Mouse (Mus musculus) layer of hippocampus, adult 8-10 months (tissue): ENCODE results near the gene Tex13c3. TPM values are rescaled to one million over a fixed set of nuclear protein-coding genes. Genes with fewer than 3 reads are reported as not detected.
"Not testable (repeated sequence)": the region's sequence is repeated elsewhere in the genome, so short reads cannot be mapped to it uniquely, and the experiment has no call there.

ENCODE experiments used
- DNase-seq, 2 experiments: peaks; one replicate each; pipeline ENCODE4 v3.0.0; 2022; ENCODE audit warnings: low spot score in 2 of 2
- total RNA-seq, 4 experiments: library from RNA; stranded (reverse); gene quantifications; 2 replicates each; pipeline ENCODE4 v1.2.4; 2022

The Tex13c3 gene
- total RNA-seq, result not detected

DNA sequence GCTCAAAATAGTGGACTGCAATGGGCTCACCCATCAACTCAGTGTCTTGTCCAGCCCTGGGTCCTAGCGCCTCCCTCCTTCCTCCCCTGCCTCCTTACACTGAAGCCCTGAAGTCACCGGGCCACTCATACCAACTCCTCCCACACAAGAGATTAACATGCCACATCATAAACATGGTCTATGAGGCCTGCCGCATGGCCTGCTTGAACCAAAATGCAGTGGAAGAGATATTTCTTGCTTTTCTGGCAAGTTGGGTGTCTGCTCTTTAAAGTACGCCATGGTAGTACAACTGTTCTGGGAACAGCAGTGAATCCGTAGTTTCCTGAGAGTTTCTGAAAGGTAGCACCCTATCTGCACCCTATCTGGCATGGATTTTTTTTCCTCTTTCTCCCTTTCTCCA lies at the start of gene Tex13c3:
TSS of gene Tex13c3 (minus strand) at position 101 of the 400 bp plus-strand sequence.
- DNase-seq, result not testable (repeated sequence)

DNA sequence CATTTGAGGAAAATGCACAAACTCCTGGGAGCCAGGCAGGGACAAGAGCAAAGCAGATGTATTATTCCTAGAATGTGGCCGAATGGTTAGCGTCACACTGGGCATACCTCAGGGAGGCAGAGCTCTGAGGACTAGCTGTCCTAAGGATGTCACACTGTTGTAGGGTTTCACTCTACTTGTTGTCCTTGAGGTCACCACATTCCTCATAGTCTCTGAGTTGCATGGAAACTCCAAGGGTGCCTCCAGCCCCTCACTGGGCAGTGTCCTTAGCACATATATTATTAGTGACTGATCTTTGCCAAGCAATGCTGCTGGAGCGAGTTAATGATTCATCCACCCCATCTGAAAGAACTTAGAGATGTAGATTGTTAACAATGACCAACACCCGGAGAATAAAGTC lies 8.6 kb upstream of the Tex13c3 start:
- no peak for DNase-seq
